Mouse (Mus musculus): ENCODE results near the gene Adamtsl3. TPM values are rescaled to one million over a fixed set of nuclear protein-coding genes. Genes with fewer than 3 reads are reported as not detected.

The Adamtsl3 gene
- polyA plus RNA-seq, 2 experiments: 8.3 to 9.2 TPM

DNA sequence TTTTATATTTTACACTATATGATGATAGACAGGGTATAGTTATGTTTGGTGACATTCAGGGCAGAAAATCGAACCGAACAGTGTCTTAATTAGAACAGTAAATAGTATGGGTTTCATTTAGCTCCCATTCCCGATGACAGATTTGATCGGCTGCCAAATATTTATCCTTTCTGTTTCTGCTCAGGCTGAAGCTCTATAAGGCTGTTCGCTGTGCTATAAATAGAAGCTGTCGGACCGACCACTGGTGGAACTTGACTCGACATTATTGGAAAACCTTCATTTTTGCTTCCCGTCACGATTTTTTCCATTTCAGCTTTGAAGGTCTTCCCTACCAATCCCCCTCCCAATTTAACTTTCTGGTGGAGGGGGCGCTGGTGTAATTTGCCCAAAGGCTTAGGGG is 89.9 kb downstream of the Adamtsl3 start:
- Histone ChIP-seq H3K4me1 (ENCODE audit: control insufficient read depth, insufficient read depth, low read length) (peaks cover 49% of the 10 kb centered on the region), H3K4me3 (replicated peaks; ENCODE audit: low read length) (no peak overlapping the region), H3K27me3 (ENCODE audit: control insufficient read depth, insufficient read depth, low read length) (no peaks in the 10 kb centered on the region), H3K9ac (ENCODE audit: low read depth, low read length, severe bottlenecking) (no peak overlapping the region), H3K27ac (replicated peaks; ENCODE audit: low read depth, low read length) (no peak overlapping the region), H3K36me3 (ENCODE audit: control insufficient read depth, insufficient read depth, low read length) (no peaks in the 10 kb centered on the region), H3K4me2 (replicated peaks; ENCODE audit: low read depth, low read length, severe bottlenecking) (peak overlapping the region; percentile 23), H3K9me3 (ENCODE audit: control insufficient read depth, low read length) (no peaks in the 10 kb centered on the region)
- 0 out of 2 replicates have a peak, but pooled peaks have one; percentile 66 for ATAC-seq (ENCODE audit: low FRiP score, low read depth)
- WGBS: 22% methylated on average over 11 of the region's 11 CpGs
- DNase-seq (ENCODE audit: low spot score): peak; percentile 87
- TF ChIP-seq POLR2A (IDR thresholded peaks at IDR 0.05; ENCODE audit: borderline replicate concordance, extremely low read depth, insufficient read depth, insufficient read length): no peak

DNA sequence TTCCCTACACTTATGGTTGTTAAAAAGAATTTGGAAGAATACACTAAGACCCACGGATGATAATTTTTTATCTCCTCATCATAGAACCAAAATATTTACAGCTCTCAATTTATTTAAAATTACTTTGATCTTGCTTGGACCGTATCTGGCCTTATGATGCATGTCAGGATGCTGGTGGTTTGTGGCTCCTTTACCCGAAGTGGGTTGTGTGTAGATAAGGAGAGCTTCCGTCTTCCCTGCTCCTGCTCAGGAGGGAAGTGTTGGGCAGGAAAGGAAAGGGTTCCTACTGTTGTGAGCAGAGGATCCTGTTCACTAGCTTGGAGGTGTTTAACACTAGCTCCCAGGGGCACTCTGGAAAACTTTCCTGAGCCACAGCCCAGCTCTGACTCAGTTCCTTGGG is 94.0 kb downstream of the Adamtsl3 start:
- 81% methylated on average over 4 of the region's 4 CpGs for WGBS
- Histone ChIP-seq H3K4me1 (ENCODE audit: control insufficient read depth, insufficient read depth, low read length) (peaks cover 16% of the 10 kb centered on the region), H3K36me3 (ENCODE audit: control insufficient read depth, insufficient read depth, low read length) (no peaks in the 10 kb centered on the region), H3K27me3 (ENCODE audit: control insufficient read depth, insufficient read depth, low read length) (no peaks in the 10 kb centered on the region), H3K4me2 (replicated peaks; ENCODE audit: low read depth, low read length, severe bottlenecking) (no peak overlapping the region), H3K4me3 (replicated peaks; ENCODE audit: low read length) (no peak overlapping the region), H3K9ac (ENCODE audit: low read depth, low read length, severe bottlenecking) (no peak overlapping the region), H3K27ac (replicated peaks; ENCODE audit: low read depth, low read length) (no peak overlapping the region), H3K9me3 (ENCODE audit: control insufficient read depth, low read length) (no peaks in the 10 kb centered on the region)
- DNase-seq (ENCODE audit: low spot score) (no peak), ATAC-seq (ENCODE audit: low FRiP score, low read depth) (no peak)
- no peak for TF ChIP-seq POLR2A (IDR thresholded peaks at IDR 0.05; ENCODE audit: borderline replicate concordance, extremely low read depth, insufficient read depth, insufficient read length)

DNA sequence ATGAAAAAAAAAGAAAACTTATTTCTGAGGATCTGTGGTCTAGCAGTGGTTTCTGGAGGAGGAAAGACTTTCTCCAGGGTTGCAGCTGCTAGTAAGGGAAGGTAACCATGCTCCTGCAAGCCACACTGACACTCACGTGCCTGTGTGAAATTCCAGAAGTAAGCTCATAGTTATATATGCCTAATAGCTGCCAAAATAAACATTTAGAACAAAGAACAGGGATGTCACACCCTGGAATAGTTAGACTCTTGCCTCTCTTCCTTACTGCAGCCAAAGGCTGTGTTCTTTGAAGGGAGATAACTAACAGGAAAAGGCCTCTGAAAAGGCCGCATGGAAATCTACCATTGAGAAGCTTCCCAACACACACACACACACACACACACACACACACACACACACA is 96.1 kb downstream of the Adamtsl3 start:
- Histone ChIP-seq H3K9me3 (ENCODE audit: control insufficient read depth, low read length) (no peaks in the 10 kb centered on the region), H3K27ac (replicated peaks; ENCODE audit: low read depth, low read length) (no peak overlapping the region), H3K9ac (ENCODE audit: low read depth, low read length, severe bottlenecking) (no peak overlapping the region), H3K4me3 (replicated peaks; ENCODE audit: low read length) (no peak overlapping the region), H3K36me3 (ENCODE audit: control insufficient read depth, insufficient read depth, low read length) (no peaks in the 10 kb centered on the region), H3K27me3 (ENCODE audit: control insufficient read depth, insufficient read depth, low read length) (no peaks in the 10 kb centered on the region), H3K4me2 (replicated peaks; ENCODE audit: low read depth, low read length, severe bottlenecking) (no peak overlapping the region), H3K4me1 (ENCODE audit: control insufficient read depth, insufficient read depth, low read length) (no peaks in the 10 kb centered on the region)
- TF ChIP-seq POLR2A (IDR thresholded peaks at IDR 0.05; ENCODE audit: borderline replicate concordance, extremely low read depth, insufficient read depth, insufficient read length): no peak
- 55% methylated on average over 2 of the region's 2 CpGs for WGBS
- DNase-seq (ENCODE audit: low spot score) (no peak), ATAC-seq (ENCODE audit: low FRiP score, low read depth) (no peak)

DNA sequence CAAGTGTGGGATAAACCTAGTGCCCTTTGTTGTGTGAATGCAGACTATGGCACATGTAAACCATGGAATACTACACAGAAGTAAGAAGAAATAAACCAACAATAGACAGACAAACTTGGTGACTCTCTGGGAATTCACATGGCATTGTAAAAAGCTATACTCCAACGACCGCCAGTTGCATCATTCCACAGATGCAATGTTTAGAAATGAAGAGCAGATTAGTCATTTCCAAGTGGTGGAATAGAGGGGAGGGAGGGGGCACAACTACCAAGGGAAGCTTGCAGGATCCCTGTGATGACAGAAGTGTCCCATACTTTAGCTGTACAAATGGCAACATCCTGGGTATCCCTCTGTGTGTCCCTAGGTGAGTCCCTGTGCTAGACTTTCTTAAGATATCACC is 97.7 kb downstream of the Adamtsl3 start:
- no peak overlapping the region for H3K9ac ChIP-seq (ENCODE audit: low read depth, low read length, severe bottlenecking)
- no peaks in the 10 kb centered on the region for H3K36me3 ChIP-seq (ENCODE audit: control insufficient read depth, insufficient read depth, low read length)
- no peak overlapping the region for H3K27ac ChIP-seq (replicated peaks; ENCODE audit: low read depth, low read length)
- WGBS: 84% methylated on average over 2 of the region's 2 CpGs
- no peak for TF ChIP-seq POLR2A (IDR thresholded peaks at IDR 0.05; ENCODE audit: borderline replicate concordance, extremely low read depth, insufficient read depth, insufficient read length)
- no peaks in the 10 kb centered on the region for H3K27me3 ChIP-seq (ENCODE audit: control insufficient read depth, insufficient read depth, low read length)
- no peak for ATAC-seq (ENCODE audit: low FRiP score, low read depth)
- no peaks in the 10 kb centered on the region for H3K9me3 ChIP-seq (ENCODE audit: control insufficient read depth, low read length)
- no peak overlapping the region for H3K4me2 ChIP-seq (replicated peaks; ENCODE audit: low read depth, low read length, severe bottlenecking)
- no peak overlapping the region for H3K4me3 ChIP-seq (replicated peaks; ENCODE audit: low read length)
- H3K4me1 ChIP-seq (ENCODE audit: control insufficient read depth, insufficient read depth, low read length): no peaks in the 10 kb centered on the region
- DNase-seq (ENCODE audit: low spot score): no peak

DNA sequence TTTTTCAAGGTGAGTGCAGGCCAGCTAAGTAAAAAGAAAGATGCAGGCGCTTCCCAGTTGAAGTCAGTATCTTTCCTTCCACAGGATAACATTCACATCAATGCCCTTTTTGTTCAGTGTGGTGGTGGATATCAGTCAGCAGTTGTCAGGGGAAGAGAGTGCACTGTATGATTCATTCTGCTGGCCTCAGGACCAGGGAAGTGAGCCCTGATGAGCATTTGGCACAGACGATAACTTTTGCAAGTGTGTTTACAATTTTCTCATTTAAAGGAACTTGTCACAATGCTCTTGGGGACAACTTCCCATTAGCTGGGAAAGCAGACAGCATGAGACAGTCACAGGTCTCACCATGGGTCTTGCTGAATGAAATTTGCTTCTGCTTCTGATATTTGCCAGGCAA is 122.9 kb downstream of the Adamtsl3 start:
- WGBS: 68% methylated on average over 2 of the region's 2 CpGs
- Histone ChIP-seq H3K4me2 (replicated peaks; ENCODE audit: low read depth, low read length, severe bottlenecking) (no peak overlapping the region), H3K4me1 (ENCODE audit: control insufficient read depth, insufficient read depth, low read length) (peaks cover 4% of the 10 kb centered on the region; the same call in 1 of the 2 replicates), H3K9ac (ENCODE audit: low read depth, low read length, severe bottlenecking) (no peak overlapping the region), H3K27ac (replicated peaks; ENCODE audit: low read depth, low read length) (no peak overlapping the region), H3K4me3 (replicated peaks; ENCODE audit: low read length) (no peak overlapping the region), H3K9me3 (ENCODE audit: control insufficient read depth, low read length) (no peaks in the 10 kb centered on the region), H3K27me3 (ENCODE audit: control insufficient read depth, insufficient read depth, low read length) (no peaks in the 10 kb centered on the region), H3K36me3 (ENCODE audit: control insufficient read depth, insufficient read depth, low read length) (no peaks in the 10 kb centered on the region)
- ATAC-seq (ENCODE audit: low FRiP score, low read depth): no peak
- DNase-seq (ENCODE audit: low spot score): no peak
- TF ChIP-seq POLR2A (IDR thresholded peaks at IDR 0.05; ENCODE audit: borderline replicate concordance, extremely low read depth, insufficient read depth, insufficient read length): no peak

Data from limb, embryonic 14.5 days (tissue).